Mouse (Mus musculus) small intestine, adult 2 months (tissue): ENCODE data around the gene Slc6a20b.

Source experiments
- CTCF ChIP-seq: fragments of 200-500 bp; IDR thresholded peaks from 2 replicates; pipeline ENCODE4 v1.5.1; 2012; ENCODE audit warnings: low read depth, mild to moderate bottlenecking, control low read depth, inconsistent platforms, low read length, moderate library complexity, mixed read lengths; ENCODE audit not compliant: insufficient replicate concordance, insufficient read length; ENCODE audit errors: extremely low read depth
- POLR2A ChIP-seq: fragments of 200-500 bp; IDR thresholded peaks from 2 replicates; pipeline ENCODE4 v1.6.1; 2012; ENCODE audit warnings: low read depth, mild to moderate bottlenecking, control low read depth, inconsistent platforms, low read length, moderate library complexity

GRCm38 (mm10) chr9:123625821-123626220 lies 6.5 kb downstream of the Slc6a20b start:
- TF ChIP-seq POLR2A (no peak), CTCF (no peak)
